Mouse (Mus musculus) WW6 (cell line): Measurements from ENCODE around the gene Mzf1.
A peak's percentile ranks its signal among the peaks of the same experiment; 100 is the strongest.
"Not testable (repeated sequence)": the region's sequence is repeated elsewhere in the genome, so short reads cannot be mapped to it uniquely, and the experiment has no call there.

Source experiments
- DNase-seq: peaks from one replicate; pipeline ENCODE4 v3.0.0-alpha.2; 2013; ENCODE audit warnings: low read depth, low spot score

Mzf1 gene

GRCm38 (mm10) chr7:13054287-13055010, at the start of gene Mzf1:
Mzf1 (minus strand) TSS chr7:13054764.
- peak; percentile 92 for DNase-seq

- no peak for DNase-seq
These were observed 40.5 kb upstream of the Mzf1 start, which contains the start of gene Vmn1r85 for GRCm38 (mm10) chr7:13095073-13095472. Vmn1r85 (minus strand) TSS chr7:13095173.

- DNase-seq, result no peak
These were observed 17.7 kb upstream of the Mzf1 start for GRCm38 (mm10) chr7:13072293-13072692.

- DNase-seq, result not testable (repeated sequence)
These were observed 8.8 kb upstream of the Mzf1 start for GRCm38 (mm10) chr7:13063399-13063798.

GRCm38 (mm10) chr7:13059536-13059935, 5.0 kb upstream of the Mzf1 start:
- no peak for DNase-seq

GRCm38 (mm10) chr7:13056913-13057700, 2.5 kb upstream of the Mzf1 start:
- no peak for DNase-seq

- no peak for DNase-seq
These were observed 640 bp downstream of the Mzf1 start for GRCm38 (mm10) chr7:13053961-13054286.

GRCm38 (mm10) chr7:13053501-13053900, 1.1 kb downstream of the Mzf1 start:
- no peak for DNase-seq

- DNase-seq, result no peak
These were observed 1.6 kb downstream of the Mzf1 start for GRCm38 (mm10) chr7:13053001-13053400.

GRCm38 (mm10) chr7:13046084-13046483, 8.5 kb downstream of the Mzf1 start:
- no peak for DNase-seq

- no peak for DNase-seq
These were observed 10.3 kb downstream of the Mzf1 start for GRCm38 (mm10) chr7:13044254-13044625.

- no peak for DNase-seq
These were observed 10.9 kb downstream of the Mzf1 start for GRCm38 (mm10) chr7:13043445-13044253.

GRCm38 (mm10) chr7:13043120-13043444, 11.5 kb downstream of the Mzf1 start:
- no peak for DNase-seq

GRCm38 (mm10) chr7:13042511-13042910, 12.1 kb downstream of the Mzf1 start:
- no peak for DNase-seq

- no peak for DNase-seq
These were observed 13.3 kb downstream of the Mzf1 start for GRCm38 (mm10) chr7:13041256-13041655.

- no peak for DNase-seq
These were observed 15.4 kb downstream of the Mzf1 start for GRCm38 (mm10) chr7:13039181-13039580.

GRCm38 (mm10) chr7:13038621-13039169, 15.9 kb downstream of the Mzf1 start:
- no peak for DNase-seq

- no peak for DNase-seq
These were observed 16.5 kb downstream of the Mzf1 start, which contains the start of gene Ube2m for GRCm38 (mm10) chr7:13037901-13038555. Ube2m (minus strand) TSS chr7:13038275.

- DNase-seq, result no peak
These were observed 17.2 kb downstream of the Mzf1 start for GRCm38 (mm10) chr7:13037366-13037765.

- no peak for DNase-seq
These were observed 17.8 kb downstream of the Mzf1 start for GRCm38 (mm10) chr7:13036806-13037205.

GRCm38 (mm10) chr7:13035211-13035855, 19.2 kb downstream of the Mzf1 start:
- DNase-seq, result no peak
